In genomic region chr7:126975950-126976866, GRCm38 (mm10) we compare ENCODE assay signal across 8 mouse cellular contexts. TPM values are rescaled to one million over a fixed set of nuclear protein-coding genes. Genes with fewer than 3 reads are reported as not detected.
DNase-seq lines count a peak whose midpoint lies in the region; ATAC-seq and TF ChIP-seq lines count a peak whose summit lies in the region.

TSS of gene Cdiptos (minus strand) at chr7:126976098.

- H3K4me3 ChIP-seq in hindbrain, embryonic 15.5 days, result peak within 1 kb of the TSS; percentile 99

- in situ Hi-C loops in Patski (cut with MboI; ENCODE audit: low pct_unique_long_range_greater_than_20kb), result no loop called here

- H3K27me3 ChIP-seq in Patski, result no peaks in the 10 kb centered on the region
- H3K27me3 ChIP-seq in hindbrain, embryonic 15.5 days, result no peaks in the 10 kb centered on the region

- H3K4me1 ChIP-seq in hindbrain, embryonic 15.5 days (replicated peaks), result peaks cover 16% of the 10 kb centered on the region

- DNase-seq in Patski (ENCODE audit: low read depth, low spot score), result peak; percentile 82
- DNase-seq in cerebellum, postnatal 14 days, result peak; percentile 98 to 100
- peak; percentile 96 to 98 for DNase-seq in frontal cortex, postnatal 25 days (ENCODE audit: low spot score in 2 of 2)
- peak; percentile 93 for DNase-seq in left cerebral cortex, adult 11 months (ENCODE audit: low spot score)
- peak; percentile 95 to 97 for DNase-seq in lung, postnatal 4 days
- peak; percentile 94 for DNase-seq in retina, postnatal 7 days (ENCODE audit: low read depth, low spot score)
- DNase-seq in urinary bladder, adult 2 months (ENCODE audit: low spot score), result peak; percentile 93

- POLR2A ChIA-PET in Patski (lab: Charles Lee), result interaction anchor here (0.8 to 1.4 kb wide), 3 partner anchors 16 to 41 kb away, joined by 3 to 4 read pairs (median 3); partner anchors contain the start of genes Pagr1a and Pagr1b

- CTCF ChIA-PET in Patski (lab: Charles Lee), result interaction anchor here (1.0 to 1.1 kb wide), 3 partner anchors 23 to 144 kb away, joined by 3 to 4 read pairs (median 3); no protein-coding TSS in a partner anchor

- under 1% methylated on average over 55 of the region's 55 CpGs for WGBS in hindbrain, embryonic 15.5 days

- H3K9me3 ChIP-seq in hindbrain, embryonic 15.5 days, result no peaks in the 10 kb centered on the region

- ATAC-seq in Patski, result peak; percentile 73
- peak; percentile 95 for ATAC-seq in hindbrain, embryonic 15.5 days (ENCODE audit: low FRiP score, low read depth)

- TF ChIP-seq CTCF in Patski (IDR thresholded peaks at IDR 0.05), result peak; percentile 99

- H3K9ac ChIP-seq in hindbrain, embryonic 15.5 days, result peak within 1 kb of the TSS; percentile 100

- peak within 1 kb of the TSS; percentile 71 for H3K4me2 ChIP-seq in hindbrain, embryonic 15.5 days

- peaks cover 33% of the 10 kb centered on the region for H3K36me3 ChIP-seq in hindbrain, embryonic 15.5 days

- H3K27ac ChIP-seq in hindbrain, embryonic 15.5 days (replicated peaks), result peak within 1 kb of the TSS; percentile 99

RNA-seq across cellular contexts. Expression of gene Cdiptos, which starts in this region (rescaled TPM):
- polyA plus RNA-seq in Patski (2021), result 1.3 TPM
- 0.67 and 1.4 TPM in 2 replicates for polyA plus RNA-seq in hindbrain, embryonic 15.5 days (2015; fragmentation: Nextera tagmentation; extraction: Ambion mirVana)
- polyA plus RNA-seq in urinary bladder, adult 2 months (2012; rRNA removed), result 2.2 and 2.7 TPM in 2 replicates

Comparison
In these comparisons a context has a peak if more than half of its experiments do, and no peak if none do; other contexts are left out.
1. Peak in every context shown above with its lines: DNase-seq, ATAC-seq, H3K4me3 ChIP-seq and H3K27ac ChIP-seq.